ENCODE assay signal across 8 mouse cellular contexts in the genomic region with DNA sequence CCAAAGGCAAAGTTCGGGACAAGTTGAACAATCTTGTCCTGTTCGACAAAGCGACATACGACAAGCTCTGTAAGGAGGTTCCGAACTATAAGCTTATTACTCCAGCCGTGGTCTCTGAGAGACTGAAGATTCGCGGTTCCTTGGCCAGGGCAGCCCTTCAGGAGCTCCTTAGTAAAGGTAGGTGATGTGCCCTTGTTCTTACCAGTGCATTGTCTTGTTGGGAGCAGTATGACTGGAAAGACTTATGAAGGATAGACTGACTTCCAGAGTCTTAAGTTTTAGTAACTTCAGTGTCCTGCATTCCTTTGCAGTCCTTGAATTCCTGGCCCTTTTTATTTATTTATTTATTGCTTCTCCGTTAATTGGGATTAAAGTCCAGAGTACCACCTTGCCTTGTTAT. TPM values are rescaled to one million over a fixed set of nuclear protein-coding genes. Genes with fewer than 3 reads are reported as not detected.
DNase-seq lines count a peak whose midpoint lies in the region; ATAC-seq and TF ChIP-seq lines count a peak whose summit lies in the region.
"Not testable (repeated sequence)": the region's sequence is repeated elsewhere in the genome, so short reads cannot be mapped to it uniquely, and the experiment has no call there.

No protein-coding gene starts in this region.

- H3K9ac ChIP-seq in forebrain, embryonic 12.5 days = 0 out of 2 replicates have a peak overlapping the region, but pooled peaks have one; percentile 74
- peak overlapping the region; percentile 91 for H3K9ac ChIP-seq in heart, embryonic 14.5 days (ENCODE audit: low read length)
- H3K9ac ChIP-seq in intestine, embryonic 14.5 days (ENCODE audit: low read length) = peak overlapping the region; percentile 93; the same call in 1 of the 2 replicates
- not testable (repeated sequence) for H3K9ac ChIP-seq in limb, embryonic 12.5 days (replicated peaks); stomach, postnatal 0 days (ENCODE audit: low read length)
- peak overlapping the region; percentile 91; the same call in 1 of the 2 replicates for H3K9ac ChIP-seq in lung, embryonic 14.5 days
- H3K9ac ChIP-seq in midbrain, embryonic 16.5 days (ENCODE audit: low read depth, low read length) = peak overlapping the region; percentile 84; the same call in 1 of the 2 replicates

- peak overlapping the region; percentile 88 for H3K4me3 ChIP-seq in brown adipose tissue, adult 24 weeks (ENCODE audit: insufficient read depth, low read depth, low read length)
- H3K4me3 ChIP-seq in forebrain, embryonic 12.5 days (replicated peaks) = peak overlapping the region; percentile 78
- H3K4me3 ChIP-seq in heart, embryonic 14.5 days (ENCODE audit: control insufficient read depth in 1 of 2, insufficient read depth in 1 of 2, low read depth in 1 of 2, low read length in 2 of 2) = peak overlapping the region; percentile 85 to 87; a peak in 3 of 4 replicates
- H3K4me3 ChIP-seq in intestine, embryonic 14.5 days (ENCODE audit: low read depth, low read length) = peak overlapping the region; percentile 84
- peak overlapping the region; percentile 84 for H3K4me3 ChIP-seq in limb, embryonic 12.5 days (replicated peaks)
- peak overlapping the region; percentile 84 for H3K4me3 ChIP-seq in lung, embryonic 14.5 days (ENCODE audit: low read depth, low read length)
- peak overlapping the region; percentile 79 for H3K4me3 ChIP-seq in midbrain, embryonic 16.5 days (ENCODE audit: low read depth, low read length)
- H3K4me3 ChIP-seq in stomach, postnatal 0 days (ENCODE audit: low read depth, low read length) = peak overlapping the region; percentile 77; the same call in 1 of the 2 replicates

- not testable (repeated sequence) for TF ChIP-seq EP300 in stomach, postnatal 0 days (optimal IDR thresholded peaks at IDR 0.05)

- not testable (repeated sequence) for H3K4me1 ChIP-seq in brown adipose tissue, adult 24 weeks (ENCODE audit: control insufficient read depth, insufficient read depth, insufficient read length, low read length); heart, embryonic 14.5 days (ENCODE audit: control insufficient read depth in 2 of 2, insufficient read depth in 2 of 2, low read length in 2 of 2); intestine, embryonic 14.5 days (replicated peaks; ENCODE audit: control insufficient read depth, insufficient read depth, low read length); limb, embryonic 12.5 days (replicated peaks); lung, embryonic 14.5 days (ENCODE audit: insufficient read depth); stomach, postnatal 0 days (replicated peaks; ENCODE audit: control insufficient read depth, insufficient read depth)
- H3K4me1 ChIP-seq in forebrain, embryonic 12.5 days = peaks cover 19% of the 10 kb centered on the region
- H3K4me1 ChIP-seq in midbrain, embryonic 16.5 days (ENCODE audit: control insufficient read depth, insufficient read depth, low read length) = peaks cover 19% of the 10 kb centered on the region

- H3K4me2 ChIP-seq in forebrain, embryonic 12.5 days = peak overlapping the region; percentile 81
- peak overlapping the region; percentile 76 for H3K4me2 ChIP-seq in heart, embryonic 14.5 days (ENCODE audit: low read length)
- H3K4me2 ChIP-seq in intestine, embryonic 14.5 days (ENCODE audit: low read length) = peak overlapping the region; percentile 78
- peak overlapping the region; percentile 80 for H3K4me2 ChIP-seq in limb, embryonic 12.5 days
- H3K4me2 ChIP-seq in lung, embryonic 14.5 days = peak overlapping the region; percentile 82
- H3K4me2 ChIP-seq in midbrain, embryonic 16.5 days (ENCODE audit: low read length) = peak overlapping the region; percentile 71
- peak overlapping the region; percentile 79 for H3K4me2 ChIP-seq in stomach, postnatal 0 days (replicated peaks; ENCODE audit: low read depth)

- 82% methylated on average over 9 of the region's 9 CpGs for WGBS in forebrain, embryonic 12.5 days
- WGBS in heart, embryonic 14.5 days = 81% methylated on average over 9 of the region's 9 CpGs
- WGBS in intestine, embryonic 14.5 days = 76% methylated on average over 9 of the region's 9 CpGs
- 79% methylated on average over 9 of the region's 9 CpGs for WGBS in limb, embryonic 12.5 days
- 78% methylated on average over 9 of the region's 9 CpGs for WGBS in lung, embryonic 14.5 days
- WGBS in midbrain, embryonic 16.5 days = 83% methylated on average over 9 of the region's 9 CpGs
- 80% methylated on average over 9 of the region's 9 CpGs for WGBS in stomach, postnatal 0 days

- not testable (repeated sequence) for H3K27me3 ChIP-seq in forebrain, embryonic 12.5 days; heart, embryonic 14.5 days (ENCODE audit: control insufficient read depth, insufficient read depth, low read length); intestine, embryonic 14.5 days (replicated peaks; ENCODE audit: control insufficient read depth, insufficient read depth, low read length); limb, embryonic 12.5 days; lung, embryonic 14.5 days (ENCODE audit: insufficient read depth, low read length); midbrain, embryonic 16.5 days (ENCODE audit: control insufficient read depth, insufficient read depth, low read depth, low read length); stomach, postnatal 0 days (ENCODE audit: control insufficient read depth, insufficient read depth, low read length)

- DNase-seq in intestine, embryonic 14.5 days (ENCODE audit: low spot score); lung, embryonic 14.5 days; stomach, postnatal 0 days (ENCODE audit: low spot score): not testable (repeated sequence)

- TF ChIP-seq CTCF in lung, embryonic 14.5 days (IDR thresholded peaks at IDR 0.05; ENCODE audit: low read depth); stomach, postnatal 0 days (IDR thresholded peaks at IDR 0.05; ENCODE audit: low read depth): not testable (repeated sequence)

- not testable (repeated sequence) for H3K27ac ChIP-seq in brown adipose tissue, adult 24 weeks (replicated peaks; ENCODE audit: low read depth, low read length); forebrain, embryonic 12.5 days; heart, embryonic 14.5 days (replicated peaks in 1 of 2; ENCODE audit: control insufficient read depth in 1 of 2, insufficient read depth in 1 of 2, low read depth in 2 of 2, low read length in 2 of 2); intestine, embryonic 14.5 days (ENCODE audit: low read depth); limb, embryonic 12.5 days; lung, embryonic 14.5 days (ENCODE audit: low read depth); midbrain, embryonic 16.5 days (ENCODE audit: low read length); stomach, postnatal 0 days (replicated peaks)

- not testable (repeated sequence) for ATAC-seq in forebrain, embryonic 12.5 days (ENCODE audit: low FRiP score); heart, embryonic 14.5 days (ENCODE audit: insufficient number of reproducible peaks, insufficient read depth, low FRiP score, low read depth); intestine, embryonic 14.5 days (replicated peaks; ENCODE audit: low FRiP score, low TSS enrichment, low read depth); limb, embryonic 12.5 days (ENCODE audit: insufficient number of reproducible peaks, insufficient read depth, low FRiP score, low TSS enrichment, low read depth); lung, embryonic 14.5 days (ENCODE audit: insufficient read depth); midbrain, embryonic 16.5 days; stomach, postnatal 0 days (ENCODE audit: low FRiP score, low TSS enrichment)

- H3K9me3 ChIP-seq in forebrain, embryonic 12.5 days; heart, embryonic 14.5 days (ENCODE audit: control insufficient read depth, low read length); intestine, embryonic 14.5 days (ENCODE audit: control insufficient read depth, low read length); limb, embryonic 12.5 days; lung, embryonic 14.5 days (ENCODE audit: low read depth, low read length); midbrain, embryonic 16.5 days (replicated peaks; ENCODE audit: control insufficient read depth, low read length, poor library complexity, severe bottlenecking); stomach, postnatal 0 days (ENCODE audit: control insufficient read depth, low read length): not testable (repeated sequence)

- peaks cover 69% of the 10 kb centered on the region for H3K36me3 ChIP-seq in forebrain, embryonic 12.5 days (replicated peaks)
- H3K36me3 ChIP-seq in heart, embryonic 14.5 days (ENCODE audit: control insufficient read depth, insufficient read depth, low read length) = peaks cover 72% of the 10 kb centered on the region
- peaks cover 70% of the 10 kb centered on the region for H3K36me3 ChIP-seq in intestine, embryonic 14.5 days (ENCODE audit: control insufficient read depth, insufficient read depth, low read length)
- peaks cover 71% of the 10 kb centered on the region for H3K36me3 ChIP-seq in limb, embryonic 12.5 days
- peaks cover 70% of the 10 kb centered on the region for H3K36me3 ChIP-seq in lung, embryonic 14.5 days (ENCODE audit: insufficient read depth)
- peaks cover 31% of the 10 kb centered on the region for H3K36me3 ChIP-seq in midbrain, embryonic 16.5 days (ENCODE audit: control insufficient read depth, insufficient read depth, low read length)
- peaks cover 18% of the 10 kb centered on the region for H3K36me3 ChIP-seq in stomach, postnatal 0 days (ENCODE audit: control insufficient read depth, insufficient read depth, low read length)

RNA-seq across cellular contexts. Expression of a gene that starts 1.3 kb away (rescaled TPM):
- polyA plus RNA-seq in brown adipose tissue, adult 24 weeks (2012; ENCODE audit: insufficient read depth, insufficient read length, missing spikeins) = 112 and 145 TPM in 2 replicates
- 242 and 243 TPM in 2 replicates for polyA plus RNA-seq in forebrain, embryonic 12.5 days (2016; fragmentation: Nextera tagmentation; extraction: Ambion mirVana)
- polyA plus RNA-seq in heart, embryonic 14.5 days (2014; fragmentation: Nextera tagmentation; extraction: Ambion mirVana) = 74.0 and 85.4 TPM in 2 replicates
- 113 and 120 TPM in 2 replicates for polyA plus RNA-seq in intestine, embryonic 14.5 days (2014; fragmentation: Nextera tagmentation; extraction: Ambion mirVana)
- polyA plus RNA-seq in limb, embryonic 12.5 days (2016; fragmentation: Nextera tagmentation; extraction: Ambion mirVana) = 147 and 161 TPM in 2 replicates
- polyA plus RNA-seq in lung, embryonic 14.5 days (2014; fragmentation: Nextera tagmentation; extraction: Ambion mirVana) = 116 and 121 TPM in 2 replicates
- 330 and 343 TPM in 2 replicates for polyA plus RNA-seq in midbrain, embryonic 16.5 days (2015; fragmentation: Nextera tagmentation; extraction: Ambion mirVana)
- polyA plus RNA-seq in stomach, postnatal 0 days (2015; fragmentation: Nextera tagmentation; extraction: Ambion mirVana) = 95.9 and 97.6 TPM in 2 replicates

RNA-seq across cellular contexts. Expression of a gene that starts 1.8 kb away (rescaled TPM):
- polyA plus RNA-seq in brown adipose tissue, adult 24 weeks (2012; ENCODE audit: insufficient read depth, insufficient read length, missing spikeins) = 1,821 and 1,946 TPM in 2 replicates
- polyA plus RNA-seq in forebrain, embryonic 12.5 days (2016; fragmentation: Nextera tagmentation; extraction: Ambion mirVana) = 1,477 and 1,540 TPM in 2 replicates
- 1,406 and 1,617 TPM in 2 replicates for polyA plus RNA-seq in heart, embryonic 14.5 days (2014; fragmentation: Nextera tagmentation; extraction: Ambion mirVana)
- 2,858 and 3,005 TPM in 2 replicates for polyA plus RNA-seq in intestine, embryonic 14.5 days (2014; fragmentation: Nextera tagmentation; extraction: Ambion mirVana)
- 2,041 and 2,143 TPM in 2 replicates for polyA plus RNA-seq in limb, embryonic 12.5 days (2016; fragmentation: Nextera tagmentation; extraction: Ambion mirVana)
- 2,509 and 2,694 TPM in 2 replicates for polyA plus RNA-seq in lung, embryonic 14.5 days (2014; fragmentation: Nextera tagmentation; extraction: Ambion mirVana)
- polyA plus RNA-seq in midbrain, embryonic 16.5 days (2015; fragmentation: Nextera tagmentation; extraction: Ambion mirVana) = 826 and 926 TPM in 2 replicates
- polyA plus RNA-seq in stomach, postnatal 0 days (2015; fragmentation: Nextera tagmentation; extraction: Ambion mirVana) = 2,137 and 2,228 TPM in 2 replicates

RNA-seq across cellular contexts. Expression of a gene that starts 9.7 kb away (rescaled TPM):
- polyA plus RNA-seq in brown adipose tissue, adult 24 weeks (2012; ENCODE audit: insufficient read depth, insufficient read length, missing spikeins) = 7.3 and 11.1 TPM in 2 replicates
- polyA plus RNA-seq in forebrain, embryonic 12.5 days (2016; fragmentation: Nextera tagmentation; extraction: Ambion mirVana) = 30.3 and 32.2 TPM in 2 replicates
- 19.5 and 20.9 TPM in 2 replicates for polyA plus RNA-seq in heart, embryonic 14.5 days (2014; fragmentation: Nextera tagmentation; extraction: Ambion mirVana)
- 27.1 and 29.3 TPM in 2 replicates for polyA plus RNA-seq in intestine, embryonic 14.5 days (2014; fragmentation: Nextera tagmentation; extraction: Ambion mirVana)
- 35.1 and 38.4 TPM in 2 replicates for polyA plus RNA-seq in limb, embryonic 12.5 days (2016; fragmentation: Nextera tagmentation; extraction: Ambion mirVana)
- 24.4 and 27.7 TPM in 2 replicates for polyA plus RNA-seq in lung, embryonic 14.5 days (2014; fragmentation: Nextera tagmentation; extraction: Ambion mirVana)
- 35.7 and 39.2 TPM in 2 replicates for polyA plus RNA-seq in midbrain, embryonic 16.5 days (2015; fragmentation: Nextera tagmentation; extraction: Ambion mirVana)
- polyA plus RNA-seq in stomach, postnatal 0 days (2015; fragmentation: Nextera tagmentation; extraction: Ambion mirVana) = 16.4 and 16.6 TPM in 2 replicates

RNA-seq across cellular contexts. Expression of a gene that starts 12.0 kb away (rescaled TPM):
- polyA plus RNA-seq in brown adipose tissue, adult 24 weeks (2012; ENCODE audit: insufficient read depth, insufficient read length, missing spikeins) = 19.2 and 21.2 TPM in 2 replicates
- polyA plus RNA-seq in forebrain, embryonic 12.5 days (2016; fragmentation: Nextera tagmentation; extraction: Ambion mirVana) = 23.4 and 23.6 TPM in 2 replicates
- polyA plus RNA-seq in heart, embryonic 14.5 days (2014; fragmentation: Nextera tagmentation; extraction: Ambion mirVana) = 32.0 and 35.7 TPM in 2 replicates
- 37.8 and 38.1 TPM in 2 replicates for polyA plus RNA-seq in intestine, embryonic 14.5 days (2014; fragmentation: Nextera tagmentation; extraction: Ambion mirVana)
- 11.1 and 12.8 TPM in 2 replicates for polyA plus RNA-seq in limb, embryonic 12.5 days (2016; fragmentation: Nextera tagmentation; extraction: Ambion mirVana)
- 15.5 and 15.8 TPM in 2 replicates for polyA plus RNA-seq in lung, embryonic 14.5 days (2014; fragmentation: Nextera tagmentation; extraction: Ambion mirVana)
- polyA plus RNA-seq in midbrain, embryonic 16.5 days (2015; fragmentation: Nextera tagmentation; extraction: Ambion mirVana) = 43.1 and 46.6 TPM in 2 replicates
- polyA plus RNA-seq in stomach, postnatal 0 days (2015; fragmentation: Nextera tagmentation; extraction: Ambion mirVana) = 18.1 and 18.4 TPM in 2 replicates

RNA-seq across cellular contexts. Expression of a gene that starts 29.4 kb away (rescaled TPM):
- 30.8 and 42.2 TPM in 2 replicates for polyA plus RNA-seq in brown adipose tissue, adult 24 weeks (2012; ENCODE audit: insufficient read depth, insufficient read length, missing spikeins)
- polyA plus RNA-seq in forebrain, embryonic 12.5 days (2016; fragmentation: Nextera tagmentation; extraction: Ambion mirVana) = 26.7 and 35.8 TPM in 2 replicates
- polyA plus RNA-seq in heart, embryonic 14.5 days (2014; fragmentation: Nextera tagmentation; extraction: Ambion mirVana) = 12.7 and 12.9 TPM in 2 replicates
- 28.4 and 37.0 TPM in 2 replicates for polyA plus RNA-seq in intestine, embryonic 14.5 days (2014; fragmentation: Nextera tagmentation; extraction: Ambion mirVana)
- polyA plus RNA-seq in limb, embryonic 12.5 days (2016; fragmentation: Nextera tagmentation; extraction: Ambion mirVana) = 34.0 and 36.4 TPM in 2 replicates
- polyA plus RNA-seq in lung, embryonic 14.5 days (2014; fragmentation: Nextera tagmentation; extraction: Ambion mirVana) = 38.4 and 39.7 TPM in 2 replicates
- 26.8 and 28.2 TPM in 2 replicates for polyA plus RNA-seq in midbrain, embryonic 16.5 days (2015; fragmentation: Nextera tagmentation; extraction: Ambion mirVana)
- polyA plus RNA-seq in stomach, postnatal 0 days (2015; fragmentation: Nextera tagmentation; extraction: Ambion mirVana) = 18.0 and 18.5 TPM in 2 replicates
